Mouse (Mus musculus) lung, postnatal 4 days (tissue): ENCODE results near the gene Prdm16.

Experiments
- DNase-seq, 2 experiments: peaks; one replicate each; pipeline ENCODE4 v3.0.0; 2021

Prdm16 gene

DNA sequence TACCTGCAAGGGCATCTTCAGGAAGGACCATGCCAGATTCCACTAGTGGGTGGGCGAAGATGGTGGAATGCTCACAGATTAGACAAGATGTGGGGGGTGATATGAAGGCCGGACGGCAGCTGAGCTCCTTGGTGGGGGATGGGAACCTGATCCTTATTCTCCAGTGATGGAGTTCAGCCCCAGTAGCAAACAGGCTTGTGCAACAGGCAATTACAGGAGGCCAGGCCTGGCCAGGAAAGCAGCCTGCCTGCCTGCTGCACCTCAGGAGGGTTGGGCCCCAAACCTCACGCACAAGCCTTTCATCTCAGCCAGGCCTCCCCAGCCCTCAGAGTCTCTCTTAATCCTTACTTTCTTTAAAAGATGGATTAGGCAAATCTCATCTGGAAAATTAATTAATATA, 124.9 kb downstream of the Prdm16 start:
- no peak for DNase-seq

DNA sequence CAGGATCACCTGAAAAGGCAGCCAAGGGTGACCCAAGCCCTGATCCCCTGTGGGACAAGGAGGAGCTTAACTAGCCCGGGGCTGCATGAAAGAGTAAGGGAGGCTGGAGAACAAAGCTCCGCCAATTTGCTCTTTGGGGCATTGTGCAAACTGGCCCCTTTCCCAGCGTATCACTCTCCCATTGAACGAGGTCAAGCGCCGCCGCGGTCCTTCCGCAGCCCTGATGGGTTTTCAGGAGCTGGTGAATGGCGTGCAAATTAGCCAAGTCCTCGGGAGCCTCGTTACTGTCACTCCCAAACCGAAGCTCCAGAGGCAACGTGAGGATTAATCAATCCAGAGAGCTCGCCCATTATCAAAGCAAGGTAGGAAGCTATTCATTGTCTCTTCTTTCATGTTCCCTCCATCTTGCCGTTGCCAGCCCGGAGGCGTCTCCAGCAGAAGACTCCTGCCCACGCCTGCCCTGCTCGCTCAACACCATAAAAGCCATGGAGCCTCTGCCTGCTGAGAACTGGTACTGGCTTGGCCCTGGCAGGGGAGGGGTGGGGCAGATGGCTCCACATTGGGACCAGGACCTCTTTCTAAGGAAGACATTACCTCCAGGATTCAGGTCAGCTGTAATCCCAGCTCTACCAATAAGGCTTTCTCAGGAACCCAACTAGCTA, 129.8 kb downstream of the Prdm16 start:
- no peak for DNase-seq

DNA sequence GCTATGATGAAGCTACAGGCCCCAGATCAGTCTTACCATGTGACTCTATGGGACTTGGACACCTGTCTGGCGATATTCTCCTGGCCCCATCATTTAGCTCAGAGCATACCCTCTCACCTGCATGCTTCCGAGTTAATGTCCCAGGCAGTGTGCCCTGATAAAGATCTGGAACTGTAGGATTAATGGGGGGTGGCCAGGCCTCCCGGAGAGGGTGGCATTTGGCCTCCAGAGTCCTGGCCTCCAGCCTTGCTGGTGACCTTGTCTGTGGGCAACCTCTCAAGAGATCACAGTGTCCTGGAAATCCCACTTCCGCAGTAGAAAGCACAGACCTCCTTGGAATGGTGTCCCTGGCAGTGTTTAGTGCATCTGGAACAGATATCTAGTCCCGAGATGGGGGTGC, 131.4 kb downstream of the Prdm16 start:
- no peak for DNase-seq

GRCm38 (mm10) chr4:154503260-154503829, 133.3 kb downstream of the Prdm16 start:
- DNase-seq, result no peak

- no peak for DNase-seq
These were observed 134.2 kb downstream of the Prdm16 start for GRCm38 (mm10) chr4:154502403-154503000.

DNA sequence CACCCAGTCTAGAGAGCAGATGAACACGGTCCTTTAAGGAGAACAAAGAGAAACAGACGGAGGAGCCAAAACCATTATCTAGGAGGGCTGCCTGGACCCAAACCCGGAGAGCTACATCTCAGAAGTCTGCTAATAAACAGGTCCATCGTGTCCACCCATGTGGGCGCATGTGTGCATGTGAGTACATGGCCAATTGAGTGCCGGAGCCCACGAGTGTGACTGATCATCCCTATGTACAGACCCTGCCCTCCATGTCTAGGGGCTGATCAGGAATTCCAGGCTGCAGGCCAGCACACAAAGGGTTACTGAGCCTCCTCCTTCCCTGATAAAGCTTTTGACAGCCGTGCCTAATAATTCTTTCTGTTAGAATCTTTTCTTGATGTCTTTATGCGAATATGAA, 136.0 kb downstream of the Prdm16 start:
- no peak for DNase-seq

GRCm38 (mm10) chr4:154499701-154500523, 136.8 kb downstream of the Prdm16 start:
- DNase-seq, result peak; percentile 74 to 87

DNA sequence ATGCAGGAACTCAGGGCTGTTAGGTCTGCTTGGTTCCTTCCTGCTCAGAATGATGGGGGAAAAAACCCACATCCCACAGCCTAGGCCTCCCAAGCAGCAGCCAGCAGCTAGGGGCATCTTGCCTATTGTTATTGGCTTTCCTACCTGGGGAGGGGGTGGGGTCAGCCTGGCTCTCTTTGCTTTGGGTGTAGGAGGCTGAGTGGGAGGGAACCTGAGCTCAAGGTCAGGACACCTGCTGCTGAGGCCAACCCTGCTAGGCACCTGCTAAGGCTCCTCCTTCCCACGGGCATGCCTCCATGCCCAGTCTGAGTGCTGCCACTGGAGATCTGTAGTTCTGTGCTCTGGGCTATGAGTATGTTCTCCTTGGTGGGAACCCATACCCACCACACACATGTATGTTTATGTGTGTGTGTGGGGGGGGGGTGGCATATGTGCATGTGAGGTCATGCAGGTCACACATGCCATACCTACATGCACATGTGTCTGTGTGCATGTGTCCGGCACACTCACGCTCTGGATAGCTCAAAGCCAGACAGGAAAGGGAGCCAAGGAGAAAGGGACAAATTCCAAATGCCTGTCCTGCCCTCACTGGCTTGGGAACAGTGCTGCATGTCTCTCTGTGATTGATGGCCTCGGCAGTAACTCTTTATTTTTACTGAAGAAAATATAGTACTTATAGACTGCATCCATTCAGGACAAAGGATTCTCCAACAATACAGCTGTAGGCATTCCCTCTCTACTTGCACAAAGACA, 139.1 kb downstream of the Prdm16 start:
- DNase-seq, result no peak

DNA sequence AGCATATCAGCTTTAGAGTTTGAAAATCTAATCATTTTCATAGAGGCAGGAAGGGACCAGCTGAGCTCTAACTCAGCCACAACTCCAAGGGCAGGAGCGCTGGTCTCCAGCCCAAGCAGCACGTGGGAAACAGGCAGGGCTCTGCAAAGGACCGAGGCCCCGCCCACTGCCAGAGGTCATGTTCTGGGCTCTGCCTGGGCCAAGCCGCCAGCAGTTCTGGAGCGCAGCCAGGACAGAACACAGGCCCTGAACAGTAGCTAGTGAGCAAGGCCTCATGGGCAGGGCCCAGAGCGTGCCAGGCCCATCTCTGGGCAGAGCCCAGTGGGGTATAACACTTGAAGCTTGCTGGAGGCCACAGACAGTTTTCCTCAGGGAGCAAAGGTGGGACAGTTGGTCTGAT, 139.7 kb downstream of the Prdm16 start:
- DNase-seq, result peak; percentile 87 to 94

DNA sequence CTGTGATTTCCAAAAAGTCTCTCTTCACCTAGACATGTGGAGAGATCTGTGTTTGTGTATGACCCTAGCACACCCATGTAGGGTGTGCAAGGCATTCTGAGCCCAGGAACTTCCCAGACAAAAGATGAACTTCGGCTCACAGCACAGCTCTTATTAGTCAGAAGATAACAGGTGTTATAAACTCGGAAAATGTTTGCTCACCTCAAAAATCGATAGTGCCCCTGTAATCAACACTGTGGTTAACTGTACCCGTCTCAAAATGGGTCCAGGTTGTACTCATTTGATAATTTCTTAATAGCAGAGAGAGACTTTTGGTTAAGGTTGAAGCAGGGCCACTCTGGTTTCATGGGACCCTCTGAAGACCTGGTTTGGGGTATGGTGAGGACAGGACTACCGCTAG, 140.2 kb downstream of the Prdm16 start:
- DNase-seq, result no peak

DNA sequence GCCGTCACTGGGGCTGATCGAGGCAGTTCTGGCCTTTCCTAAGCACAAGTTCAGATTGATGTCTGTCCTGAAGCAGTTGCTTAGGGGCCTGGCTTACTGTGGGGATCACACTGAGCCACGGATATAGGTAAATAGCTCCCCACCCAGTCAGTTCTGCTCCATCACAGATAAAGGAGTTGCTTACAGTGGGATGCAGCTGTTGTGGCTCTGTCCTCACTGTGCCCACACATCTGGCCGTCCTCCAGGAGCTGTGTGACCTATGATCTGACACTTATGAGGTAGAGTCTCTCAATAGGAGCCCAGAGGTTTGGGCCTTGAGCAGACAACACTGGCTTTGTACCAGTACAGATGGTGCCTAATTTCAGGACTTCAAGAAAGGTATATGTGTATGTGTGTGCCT, 142.7 kb downstream of the Prdm16 start:
- DNase-seq, result no peak

DNA sequence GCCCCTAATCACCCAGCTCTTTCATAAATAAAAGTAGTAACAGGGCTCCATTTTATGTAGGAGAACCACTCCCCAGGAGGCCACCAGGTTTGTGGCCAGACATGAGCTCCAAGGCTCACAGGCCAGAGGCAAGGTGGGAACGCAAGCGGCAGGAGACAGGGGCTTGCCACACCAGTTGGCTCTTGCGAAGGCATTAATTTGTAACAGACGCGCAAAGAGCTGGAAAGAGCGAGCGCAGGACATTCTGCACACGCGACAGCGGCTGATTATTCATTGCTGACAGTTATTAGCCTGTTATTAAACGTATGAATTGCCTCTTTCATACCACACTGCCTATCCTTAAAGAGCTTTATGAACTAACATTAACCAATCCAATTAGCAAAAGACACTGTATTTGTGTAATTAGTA, 144.0 kb downstream of the Prdm16 start:
- no peak for DNase-seq

- no peak for DNase-seq
These were observed 144.4 kb downstream of the Prdm16 start for GRCm38 (mm10) chr4:154492268-154492667.

DNA sequence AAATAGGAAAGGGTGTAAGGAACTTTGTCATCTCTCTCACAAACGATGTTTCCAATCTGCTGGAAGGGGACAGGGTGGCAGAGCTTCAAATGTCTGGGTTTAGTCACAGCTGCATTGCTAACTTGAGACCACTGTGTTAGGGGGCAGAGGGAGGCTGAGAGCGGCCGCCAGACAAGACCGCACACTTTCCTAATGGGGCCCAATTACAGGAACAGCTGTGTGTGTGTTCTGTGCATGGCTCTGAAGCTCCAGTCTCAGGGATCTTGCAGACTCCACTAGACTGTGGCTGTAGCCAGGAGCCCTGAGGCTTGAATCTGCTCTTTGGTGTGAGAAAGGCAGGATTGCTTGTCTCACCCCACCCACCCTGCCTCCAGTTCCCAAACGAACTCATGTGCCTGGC, 148.6 kb downstream of the Prdm16 start:
- DNase-seq, result no peak

DNA sequence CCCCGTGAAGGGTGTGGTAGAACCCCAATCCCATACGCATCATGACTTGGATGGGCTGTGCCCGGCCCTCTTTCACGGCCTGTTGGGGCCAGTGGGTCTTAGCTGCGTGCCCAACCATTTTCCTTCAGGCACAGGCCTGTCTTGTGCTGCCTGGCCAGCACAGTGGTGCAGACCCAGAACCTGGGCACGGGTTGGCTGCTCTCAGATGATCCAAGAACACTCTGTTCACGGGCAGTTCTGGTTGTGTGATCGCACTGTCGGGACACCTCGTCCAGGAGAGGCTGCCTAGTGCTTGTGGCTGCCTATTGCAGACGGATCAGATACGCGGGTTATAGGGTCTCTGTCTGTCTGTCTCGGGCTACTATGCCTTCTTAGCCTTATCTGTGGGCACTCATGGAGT, 154.0 kb downstream of the Prdm16 start:
- no peak for DNase-seq

- peak; percentile 37 to 61 for DNase-seq
These were observed 154.7 kb downstream of the Prdm16 start for GRCm38 (mm10) chr4:154481771-154482637.

GRCm38 (mm10) chr4:154480544-154481260, 156.0 kb downstream of the Prdm16 start:
- peak; percentile 39 to 71 for DNase-seq

DNA sequence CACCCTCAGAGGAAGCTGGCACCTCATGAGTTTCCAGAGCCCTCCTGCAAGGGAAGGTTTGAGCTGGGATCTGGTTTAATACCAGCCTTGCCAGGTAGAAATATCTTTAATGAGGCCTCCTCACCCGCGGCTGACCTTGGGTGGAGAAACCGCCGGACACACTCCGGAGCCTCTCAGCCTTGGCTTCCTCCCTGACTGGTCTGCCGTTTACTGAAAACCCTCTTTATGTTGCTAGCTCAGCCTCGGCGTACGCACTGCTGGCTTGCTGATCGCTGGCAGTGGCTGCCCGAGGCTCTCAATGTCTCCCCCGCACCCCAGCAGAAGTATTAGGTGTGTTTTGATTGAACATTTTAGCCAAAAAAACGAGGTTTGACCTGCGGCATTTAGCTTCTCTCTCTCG, 156.5 kb downstream of the Prdm16 start:
- peak; percentile 19 to 60 for DNase-seq

DNA sequence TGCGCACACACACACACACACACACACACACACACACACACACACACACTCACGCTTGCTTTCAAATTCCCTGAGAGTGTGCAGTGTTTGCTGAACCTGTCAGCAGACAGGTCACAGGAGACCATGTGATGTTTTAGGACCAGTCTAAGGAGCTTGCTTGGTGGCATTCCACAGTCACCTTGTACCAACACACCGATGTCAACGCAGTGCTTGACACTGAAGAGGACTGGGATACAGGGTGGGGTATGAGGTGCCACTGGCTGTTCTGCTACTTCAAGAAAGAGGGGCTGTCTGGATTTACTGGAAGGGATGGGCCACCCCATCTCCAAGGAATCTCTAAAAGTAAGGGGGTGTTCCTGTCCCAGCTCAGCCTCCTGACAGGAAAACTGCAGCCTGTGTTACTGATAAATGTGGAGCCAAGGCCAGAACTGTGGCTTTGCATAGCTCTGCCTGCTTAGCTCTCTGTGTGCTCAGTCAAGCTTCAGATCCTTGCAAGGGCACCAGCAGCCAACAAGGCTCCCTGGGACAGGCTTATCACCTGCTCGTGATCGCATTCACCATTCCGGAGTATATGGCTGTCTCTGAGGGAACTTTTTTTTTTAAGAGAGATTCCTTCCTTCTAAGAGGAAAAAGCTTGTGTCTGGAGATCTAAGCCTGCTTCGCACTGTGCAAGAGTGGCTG, 157.6 kb downstream of the Prdm16 start:
- peak; percentile 60 to 80 for DNase-seq

DNA sequence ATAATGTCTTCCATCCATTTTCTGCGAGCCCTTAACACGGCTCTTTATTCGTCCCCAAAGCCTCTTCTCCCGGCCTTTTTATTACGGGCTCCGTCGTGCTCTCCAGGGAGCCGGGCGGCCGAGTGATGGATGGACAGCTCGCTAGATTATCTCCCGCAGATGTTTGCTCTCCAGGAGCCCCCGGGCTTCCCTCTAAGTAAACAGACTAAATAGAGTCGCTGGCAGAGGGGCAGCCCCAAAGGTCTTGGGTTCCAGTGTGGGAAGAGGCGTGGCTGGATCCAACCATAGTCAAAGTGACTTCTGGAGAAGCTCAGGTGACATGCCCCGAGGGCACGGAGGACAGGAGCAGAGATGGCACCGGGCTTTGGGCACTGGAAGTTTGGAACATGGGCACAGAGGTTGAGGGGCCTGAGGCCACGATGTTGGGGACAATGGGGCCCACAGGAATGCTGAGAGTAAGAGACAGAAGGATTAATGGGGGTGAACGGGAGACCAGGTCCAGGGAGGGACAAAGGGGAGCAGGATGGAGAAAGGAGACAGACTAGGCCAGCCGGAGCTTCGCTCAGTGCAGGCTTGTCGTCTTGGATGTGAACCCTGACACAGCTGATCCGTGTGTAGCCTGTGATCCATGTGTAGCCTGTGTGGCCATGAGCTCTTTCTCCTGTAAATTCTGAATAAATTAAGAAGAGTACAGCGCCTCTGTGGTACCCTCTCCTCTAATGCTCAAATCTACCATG, 162.9 kb downstream of the Prdm16 start:
- no peak for DNase-seq
